Mouse (Mus musculus): ENCODE measurements around the gene Mrpl3. TPM values are rescaled to one million over a fixed set of nuclear protein-coding genes. Genes with fewer than 3 reads are reported as not detected.
"Not testable (repeated sequence)": the region's sequence is repeated elsewhere in the genome, so short reads cannot be mapped to it uniquely, and the experiment has no call there.

Mrpl3 gene
- polyA plus RNA-seq, 1 experiment from 2014 or later = 125 TPM

GRCm38 (mm10) chr9:105100807-105101570 lies 48.0 kb downstream of the Mrpl3 start:
- H3K4me1 ChIP-seq (replicated peaks; ENCODE audit: control insufficient read depth, insufficient read depth, low read length) = no peaks in the 10 kb centered on the region
- no peak overlapping the region for H3K4me2 ChIP-seq
- H3K27ac ChIP-seq (ENCODE audit: low read depth, low read length) = no peak overlapping the region
- no peaks in the 10 kb centered on the region for H3K9me3 ChIP-seq (ENCODE audit: control insufficient read depth, low read length)
- DNase-seq (ENCODE audit: low spot score) (no peak), ATAC-seq (replicated peaks; ENCODE audit: low FRiP score) (no peak)
- WGBS = 65% methylated on average over 15 of the region's 15 CpGs
- H3K36me3 ChIP-seq (ENCODE audit: control insufficient read depth, insufficient read depth, low read length) = no peaks in the 10 kb centered on the region
- H3K4me3 ChIP-seq (ENCODE audit: low read depth, low read length) = no peak overlapping the region
- H3K27me3 ChIP-seq (replicated peaks; ENCODE audit: control insufficient read depth, insufficient read depth, low read length) = no peaks in the 10 kb centered on the region
- no peak overlapping the region for H3K9ac ChIP-seq (ENCODE audit: low read depth, low read length)

- Histone ChIP-seq H3K36me3 (ENCODE audit: control insufficient read depth, insufficient read depth, low read length) (no peaks in the 10 kb centered on the region), H3K4me1 (replicated peaks; ENCODE audit: control insufficient read depth, insufficient read depth, low read length) (no peaks in the 10 kb centered on the region), H3K27me3 (replicated peaks; ENCODE audit: control insufficient read depth, insufficient read depth, low read length) (no peaks in the 10 kb centered on the region), H3K27ac (ENCODE audit: low read depth, low read length) (no peak overlapping the region), H3K4me2 (no peak overlapping the region), H3K9me3 (ENCODE audit: control insufficient read depth, low read length) (no peaks in the 10 kb centered on the region), H3K4me3 (ENCODE audit: low read depth, low read length) (no peak overlapping the region), H3K9ac (ENCODE audit: low read depth, low read length) (no peak overlapping the region)
- DNase-seq (ENCODE audit: low spot score) = no peak
- 40% methylated on average over 1 of the region's 1 CpGs for WGBS
- no peak for ATAC-seq (replicated peaks; ENCODE audit: low FRiP score)
These were observed 48.9 kb downstream of the Mrpl3 start for GRCm38 (mm10) chr9:105101911-105102310.

- 82% methylated on average over 5 of the region's 5 CpGs for WGBS
- Histone ChIP-seq H3K4me1 (replicated peaks; ENCODE audit: control insufficient read depth, insufficient read depth, low read length) (no peaks in the 10 kb centered on the region), H3K9me3 (ENCODE audit: control insufficient read depth, low read length) (no peaks in the 10 kb centered on the region), H3K36me3 (ENCODE audit: control insufficient read depth, insufficient read depth, low read length) (no peaks in the 10 kb centered on the region), H3K27ac (ENCODE audit: low read depth, low read length) (no peak overlapping the region), H3K27me3 (replicated peaks; ENCODE audit: control insufficient read depth, insufficient read depth, low read length) (no peaks in the 10 kb centered on the region), H3K4me2 (no peak overlapping the region), H3K4me3 (ENCODE audit: low read depth, low read length) (no peak overlapping the region), H3K9ac (ENCODE audit: low read depth, low read length) (no peak overlapping the region)
- no peak for DNase-seq (ENCODE audit: low spot score)
- no peak for ATAC-seq (replicated peaks; ENCODE audit: low FRiP score)
These were observed 50.9 kb downstream of the Mrpl3 start for GRCm38 (mm10) chr9:105103893-105104292.

- not testable (repeated sequence) for H3K9me3 ChIP-seq (ENCODE audit: control insufficient read depth, low read length); H3K4me2 ChIP-seq; DNase-seq (ENCODE audit: low spot score); ATAC-seq (replicated peaks; ENCODE audit: low FRiP score); H3K36me3 ChIP-seq (ENCODE audit: control insufficient read depth, insufficient read depth, low read length); H3K27me3 ChIP-seq (replicated peaks; ENCODE audit: control insufficient read depth, insufficient read depth, low read length); H3K27ac ChIP-seq (ENCODE audit: low read depth, low read length); H3K4me3 ChIP-seq (ENCODE audit: low read depth, low read length); H3K4me1 ChIP-seq (replicated peaks; ENCODE audit: control insufficient read depth, insufficient read depth, low read length); H3K9ac ChIP-seq (ENCODE audit: low read depth, low read length)
- WGBS = 82% methylated on average over 3 of the region's 3 CpGs
These were observed 72.2 kb downstream of the Mrpl3 start for GRCm38 (mm10) chr9:105125206-105125605.

Other genes with a start within 250 kb of the Mrpl3 start
- 11.2 and 11.7 TPM in 2 replicates for gene Nudt16, start 78.6 kb downstream of the Mrpl3 start, polyA plus RNA-seq (2014; fragmentation: Nextera tagmentation; extraction: Ambion mirVana)
- not detected in 2 replicates for gene 1700080E11Rik, start 91.9 kb downstream of the Mrpl3 start, polyA plus RNA-seq (2014; fragmentation: Nextera tagmentation; extraction: Ambion mirVana)

All from liver, embryonic 11.5 days (tissue).